Mouse (Mus musculus) lung, embryonic 15.5 days (tissue): ENCODE data around the gene Oaz1. TPM values are rescaled to one million over a fixed set of nuclear protein-coding genes. Genes with fewer than 3 reads are reported as not detected.

ENCODE experiments used
- ATAC-seq: fragments of 200-750 bp; cut with Nextera tagmentation; 2 replicates; pipeline ENCODE4 v1.8.0; 2017; ENCODE audit warnings: moderate number of reproducible peaks, borderline replicate concordance; ENCODE audit not compliant: low FRiP score, low TSS enrichment; ENCODE audit errors: extremely low read depth
- H3K27ac ChIP-seq: fragments of 300-500 bp; sonication (generic); 2 replicates; pipeline ENCODE4 v1.5.1; 2015; ENCODE audit warnings: moderate library complexity, mild to moderate bottlenecking, inconsistent platforms
- H3K27me3 ChIP-seq: fragments of 300-500 bp; sonication (generic); 2 replicates; pipeline ENCODE4 v1.6.1; 2015; ENCODE audit warnings: inconsistent platforms
- H3K36me3 ChIP-seq: fragments of 300-500 bp; sonication (generic); 2 replicates; pipeline ENCODE4 v1.6.1; 2015; ENCODE audit warnings: inconsistent platforms
- H3K4me1 ChIP-seq: fragments of 300-500 bp; sonication (generic); 2 replicates; pipeline ENCODE4 v1.6.1; 2015; ENCODE audit warnings: inconsistent platforms
- H3K4me2 ChIP-seq: fragments of 300-500 bp; sonication (generic); 2 replicates; pipeline ENCODE4 v1.6.1; 2015; ENCODE audit warnings: inconsistent platforms, mild to moderate bottlenecking, moderate library complexity
- H3K4me3 ChIP-seq: fragments of 300-500 bp; sonication (generic); 2 replicates; pipeline ENCODE4 v1.5.1; 2015; ENCODE audit warnings: mild to moderate bottlenecking, inconsistent platforms
- H3K9ac ChIP-seq: fragments of 300-500 bp; sonication (generic); 2 replicates; pipeline ENCODE4 v1.6.1; 2015; ENCODE audit warnings: inconsistent platforms
- H3K9me3 ChIP-seq: fragments of 300-500 bp; sonication (generic); 2 replicates; pipeline ENCODE4 v1.6.1; 2016; ENCODE audit warnings: inconsistent platforms
- WGBS: fragments of 180-500 bp; shearing (Covaris S2); methylation state at CpG from one replicate; pipeline ENCODE4 v1.1.7; 2015; 5-methylcytosine and 5-hydroxymethylcytosine counted together
- polyA plus RNA-seq: library from polyadenylated mRNA; unstranded; fragments of >200 nt; fragmentation: Nextera tagmentation; extraction: Ambion mirVana; gene quantifications from 2 replicates; pipeline ENCODE4 v1.2.1, GENCODE M21; 2015

The Oaz1 gene
- polyA plus RNA-seq, 1 experiment from 2014 or later: 1,965 TPM

DNA sequence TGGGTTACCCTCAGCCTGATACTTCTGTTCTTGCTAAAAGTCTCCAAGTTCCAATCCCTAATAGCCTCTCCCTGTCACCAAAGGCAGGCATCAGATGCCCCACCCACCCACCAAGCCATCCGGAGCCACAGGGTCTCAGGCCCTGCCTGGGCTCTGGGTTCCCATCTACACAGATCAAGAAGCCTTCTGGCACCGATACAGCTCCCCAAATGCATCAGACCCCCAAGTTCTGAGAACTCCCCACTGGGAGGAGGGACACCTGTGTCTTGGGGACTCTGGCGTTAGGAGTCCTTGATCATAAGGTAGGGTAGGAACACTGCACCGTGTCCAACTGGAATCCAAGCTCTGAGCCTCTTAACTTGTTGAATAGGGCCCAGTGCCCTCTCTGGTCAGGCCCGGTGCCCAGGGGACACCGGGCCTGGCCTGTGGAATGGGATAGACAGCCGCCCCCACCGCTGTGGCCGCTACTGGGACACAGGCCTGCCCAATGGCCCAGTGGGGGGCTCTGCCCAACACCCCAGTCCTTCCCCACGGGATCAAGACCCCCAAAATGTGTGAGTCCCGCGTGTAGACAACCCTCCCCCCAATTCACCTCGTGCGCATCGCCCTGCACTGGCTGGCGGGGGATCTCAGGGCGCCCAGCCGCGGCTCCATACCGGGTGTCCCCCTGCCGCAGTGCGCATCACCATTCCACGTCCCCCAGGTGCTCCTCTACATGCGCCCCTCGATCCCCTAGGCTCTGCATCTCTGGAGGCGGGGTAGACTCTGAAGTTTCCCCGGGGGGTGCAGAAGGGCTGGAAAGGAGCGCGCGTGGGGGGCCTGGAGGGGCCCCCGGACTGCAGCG is 16.9 kb downstream of the Oaz1 start:
- H3K27ac ChIP-seq: no peak overlapping the region
- ATAC-seq: no peak
- 8% methylated on average over 32 of the region's 32 CpGs for WGBS
- H3K9me3 ChIP-seq: no peaks in the 10 kb centered on the region
- H3K9ac ChIP-seq: 0 out of 2 replicates have a peak overlapping the region, but pooled peaks have one; percentile 19
- peak overlapping the region; percentile 38 for H3K4me3 ChIP-seq
- peaks cover 10% of the 10 kb centered on the region for H3K4me1 ChIP-seq
- peaks cover 60% of the 10 kb centered on the region for H3K27me3 ChIP-seq
- H3K36me3 ChIP-seq: no peaks in the 10 kb centered on the region
- peak overlapping the region; percentile 72 for H3K4me2 ChIP-seq

DNA sequence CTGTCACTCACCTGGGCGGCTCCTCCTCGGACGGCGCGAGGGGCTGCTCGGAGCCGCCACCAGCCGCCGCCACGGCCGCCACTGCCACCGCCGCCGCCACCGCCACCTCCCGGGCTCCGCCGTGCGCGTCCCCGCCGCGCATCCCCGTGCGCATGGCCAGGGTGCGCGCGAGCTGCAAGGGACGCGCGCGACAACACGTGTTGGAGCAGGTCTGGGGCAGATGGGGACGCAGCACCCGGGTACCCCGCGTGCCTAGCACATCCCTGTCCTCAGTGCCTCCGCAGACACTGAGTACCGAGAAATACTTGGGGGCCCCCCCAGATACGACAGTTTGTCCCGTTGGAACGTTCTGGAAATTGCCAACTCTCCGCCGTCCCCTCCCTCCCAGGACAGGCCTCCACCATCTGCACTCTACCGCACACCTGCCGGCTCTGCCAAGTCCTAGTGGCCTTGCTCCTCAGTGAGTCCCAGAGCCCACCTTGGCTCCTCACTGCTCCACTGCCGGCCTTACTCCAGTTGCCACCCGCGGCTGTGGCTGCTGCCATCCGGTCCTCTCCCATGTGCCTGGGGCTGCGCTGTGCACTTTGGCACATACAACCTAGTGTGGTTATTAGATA is 17.6 kb downstream of the Oaz1 start, which contains the start of gene Lingo3:
Gene Lingo3, minus strand, starts transcription at position 109 of the 617 bp plus-strand sequence.
- ATAC-seq: no peak
- WGBS: 3% methylated on average over 50 of the region's 51 CpGs
- Histone ChIP-seq H3K27ac (no peak within 1 kb of the TSS), H3K9ac (0 out of 2 replicates have a peak within 1 kb of the TSS, but pooled peaks have one; percentile 19), H3K27me3 (peaks cover 59% of the 10 kb centered on the region), H3K4me3 (peak within 1 kb of the TSS; percentile 38), H3K9me3 (no peaks in the 10 kb centered on the region), H3K36me3 (no peaks in the 10 kb centered on the region), H3K4me1 (peaks cover 14% of the 10 kb centered on the region), H3K4me2 (peak within 1 kb of the TSS; percentile 72)

DNA sequence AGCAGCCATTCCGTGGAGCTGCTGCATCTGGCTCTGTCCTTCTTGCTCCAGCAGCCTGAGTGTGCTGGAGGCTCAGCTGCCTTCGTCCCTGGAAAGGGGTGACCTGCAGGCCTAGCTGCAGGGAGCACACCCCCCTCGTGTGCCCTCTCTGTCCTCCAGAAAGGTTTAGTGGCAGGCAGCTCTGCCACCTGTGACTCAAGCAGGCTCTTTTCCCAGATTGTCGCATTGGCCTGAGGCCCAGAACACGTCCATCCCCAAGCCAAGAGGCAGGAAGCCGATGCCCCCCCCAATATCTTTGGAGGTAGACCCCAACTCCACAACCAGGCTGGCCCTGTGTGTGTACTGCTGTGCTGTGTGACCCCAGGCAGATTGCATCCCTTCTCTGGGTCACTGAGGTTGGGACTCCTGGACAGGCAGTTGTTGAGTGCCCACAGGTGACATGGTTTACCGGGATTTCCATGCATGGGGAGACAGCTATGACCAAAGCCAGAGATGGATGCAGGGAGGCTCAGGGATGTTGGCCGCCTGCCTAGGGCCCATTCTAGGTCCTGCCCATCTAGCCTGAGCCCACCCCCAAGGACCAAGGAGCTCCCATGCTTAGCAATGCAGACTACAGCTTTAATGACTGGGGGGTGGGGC is 18.7 kb downstream of the Oaz1 start:
- H3K9ac ChIP-seq: no peak overlapping the region
- no peak overlapping the region for H3K27ac ChIP-seq
- ATAC-seq: no peak
- peaks cover 53% of the 10 kb centered on the region for H3K27me3 ChIP-seq
- no peak overlapping the region for H3K4me2 ChIP-seq
- no peaks in the 10 kb centered on the region for H3K9me3 ChIP-seq
- H3K4me1 ChIP-seq: peaks cover 14% of the 10 kb centered on the region
- H3K4me3 ChIP-seq: no peak overlapping the region
- 53% methylated on average over 8 of the region's 8 CpGs for WGBS
- no peaks in the 10 kb centered on the region for H3K36me3 ChIP-seq

DNA sequence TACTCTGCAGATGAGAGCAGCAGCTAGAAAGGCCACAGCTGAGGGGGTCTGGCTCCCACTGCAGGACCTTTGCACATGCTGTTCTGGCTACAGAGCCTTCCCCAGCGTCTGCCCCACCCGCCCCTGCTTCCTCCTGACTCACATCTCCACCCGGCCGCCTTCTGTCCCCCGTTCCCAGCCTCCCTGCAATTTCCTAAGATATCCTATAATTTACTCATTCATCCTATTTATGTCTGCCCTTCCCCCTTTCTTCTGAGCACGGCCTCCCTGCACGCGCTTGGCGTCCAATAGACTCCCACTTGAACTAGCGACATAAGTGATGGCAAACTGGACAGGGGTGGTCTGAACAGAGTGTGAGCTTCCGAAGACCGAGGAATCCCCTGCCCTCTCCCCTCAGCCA is 19.3 kb downstream of the Oaz1 start:
- Histone ChIP-seq H3K4me2 (no peak overlapping the region), H3K36me3 (no peaks in the 10 kb centered on the region), H3K9ac (no peak overlapping the region), H3K4me3 (no peak overlapping the region), H3K27me3 (peaks cover 53% of the 10 kb centered on the region), H3K4me1 (peaks cover 14% of the 10 kb centered on the region), H3K27ac (no peak overlapping the region), H3K9me3 (no peaks in the 10 kb centered on the region)
- WGBS: 54% methylated on average over 12 of the region's 12 CpGs
- ATAC-seq: no peak

DNA sequence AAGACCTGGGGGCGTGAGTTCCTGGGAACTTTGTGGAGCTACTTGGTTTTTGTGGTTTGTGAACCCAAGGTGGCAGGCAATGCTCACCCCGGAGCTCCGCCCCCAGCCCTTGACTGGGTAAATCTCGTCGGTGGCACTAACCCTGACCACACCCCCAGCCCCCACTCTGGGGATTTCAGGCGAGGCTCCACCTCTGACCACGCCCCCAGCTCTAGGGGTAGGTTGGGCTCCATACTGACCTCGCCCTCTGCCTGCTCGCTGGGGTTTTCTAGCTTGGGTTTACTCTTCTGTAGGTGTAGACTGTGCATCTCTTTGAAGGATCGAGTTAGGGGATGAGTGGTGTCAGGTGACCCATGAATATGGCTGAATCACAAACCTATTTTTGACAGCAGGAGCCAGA is 22.1 kb downstream of the Oaz1 start:
- no peak overlapping the region for H3K27ac ChIP-seq
- no peak overlapping the region for H3K4me2 ChIP-seq
- peaks cover 20% of the 10 kb centered on the region for H3K36me3 ChIP-seq
- no peaks in the 10 kb centered on the region for H3K9me3 ChIP-seq
- no peak overlapping the region for H3K4me3 ChIP-seq
- peak; percentile 36; the same call in 1 of the 2 replicates for ATAC-seq
- 9% methylated on average over 10 of the region's 10 CpGs for WGBS
- H3K4me1 ChIP-seq: peaks cover 13% of the 10 kb centered on the region
- no peak overlapping the region for H3K9ac ChIP-seq
- peaks cover 29% of the 10 kb centered on the region for H3K27me3 ChIP-seq

DNA sequence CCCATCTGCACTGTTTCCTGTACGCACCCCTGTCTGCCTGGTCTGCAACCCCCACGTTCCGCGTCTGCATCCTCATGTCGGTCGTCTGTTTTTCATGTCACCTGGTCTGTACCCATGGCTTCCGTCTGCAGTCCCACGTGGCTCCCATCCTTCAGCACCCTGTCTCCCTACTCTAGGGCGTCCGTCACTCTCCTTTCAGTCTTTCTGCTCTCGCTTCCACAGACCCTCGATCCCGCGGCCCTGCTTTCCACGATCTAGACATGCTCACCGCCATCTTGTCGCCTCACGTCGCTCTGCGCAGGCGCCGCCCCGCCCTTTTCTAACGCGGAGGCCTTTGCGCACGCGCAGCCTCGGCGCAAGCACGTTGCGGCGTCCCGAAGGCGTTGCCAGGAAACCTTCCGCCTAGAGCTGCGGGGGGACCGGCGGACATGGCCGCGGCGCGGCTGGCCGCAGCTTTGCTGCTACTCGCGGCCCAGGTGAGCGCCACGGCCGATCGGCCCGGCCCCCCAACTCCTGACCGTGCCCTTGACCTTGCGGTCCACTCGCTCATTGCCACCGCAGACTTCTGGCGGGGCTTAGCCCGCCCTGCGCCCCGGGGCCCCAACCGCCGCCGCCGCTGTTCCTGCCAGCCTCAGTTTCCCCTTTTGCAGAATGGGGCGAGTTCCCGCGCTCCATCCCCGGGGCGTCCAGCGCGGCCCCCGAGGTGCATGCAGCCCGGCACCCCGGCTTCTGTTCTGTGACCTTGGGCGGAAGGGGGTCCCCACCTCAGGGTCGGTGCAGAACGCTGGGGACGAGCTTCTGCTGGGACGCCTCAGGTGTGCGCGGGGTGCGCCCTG is 28.7 kb downstream of the Oaz1 start, which contains the start of the genes Lsm7 and Sppl2b:
Gene Lsm7, minus strand, starts transcription at position 297 of the 836 bp plus-strand sequence.
Gene Sppl2b, plus strand, starts transcription at position 363 of the 836 bp plus-strand sequence.
- under 1% methylated on average over 81 of the region's 81 CpGs for WGBS
- Histone ChIP-seq H3K27me3 (no peaks in the 10 kb centered on the region), H3K27ac (no peak within 1 kb of the TSS), H3K4me1 (peaks cover 43% of the 10 kb centered on the region), H3K36me3 (peaks cover 20% of the 10 kb centered on the region), H3K9ac (peak within 1 kb of the TSS; percentile 79), H3K9me3 (no peaks in the 10 kb centered on the region), H3K4me2 (peak within 1 kb of the TSS; percentile 99), H3K4me3 (peak within 1 kb of the TSS; percentile 78)
- ATAC-seq: peak; percentile 74

DNA sequence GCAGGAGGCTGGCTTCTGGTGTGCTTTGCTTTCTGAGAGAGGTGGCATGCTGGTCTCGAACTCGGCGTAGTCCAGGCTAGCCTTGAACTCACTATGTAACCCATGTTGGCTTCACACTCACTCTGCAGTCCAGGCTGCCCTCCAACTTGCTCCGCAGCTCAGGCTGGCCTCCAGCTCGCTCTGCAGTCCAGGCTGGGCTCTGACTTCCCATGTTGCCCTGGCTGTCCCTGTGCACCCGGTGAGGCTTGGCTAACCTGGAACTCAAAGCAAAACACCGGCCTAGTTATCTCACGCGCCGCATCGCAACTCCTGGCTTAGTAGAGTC is 29.3 kb downstream of the Oaz1 start:
- Histone ChIP-seq H3K9ac (peak overlapping the region; percentile 79), H3K27me3 (no peaks in the 10 kb centered on the region)
- ATAC-seq: no peak

DNA sequence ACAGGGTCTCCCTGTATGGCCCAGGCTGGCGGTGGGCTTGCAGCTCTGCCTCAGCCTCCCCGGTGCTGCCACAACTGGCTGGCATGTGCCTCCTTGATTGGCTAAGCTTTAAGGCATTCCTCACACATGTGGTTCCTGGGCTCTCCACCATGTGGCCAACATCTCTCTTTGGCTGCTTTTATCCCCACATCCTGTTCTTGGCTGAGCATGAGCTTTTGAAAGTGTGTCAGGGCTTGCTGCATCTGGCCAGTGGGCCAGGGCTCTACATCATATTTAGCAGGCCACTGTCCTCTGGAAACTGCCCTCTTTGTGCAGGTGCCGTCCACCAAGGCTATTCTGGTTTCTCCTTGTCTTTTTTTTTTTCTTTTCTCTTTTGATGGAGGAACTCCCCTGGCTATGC is 29.8 kb downstream of the Oaz1 start:
- Histone ChIP-seq H3K9me3 (no peaks in the 10 kb centered on the region), H3K4me3 (peak overlapping the region; percentile 78), H3K4me2 (peak overlapping the region; percentile 99), H3K4me1 (peaks cover 43% of the 10 kb centered on the region), H3K27ac (no peak overlapping the region), H3K36me3 (peaks cover 18% of the 10 kb centered on the region), H3K27me3 (no peaks in the 10 kb centered on the region), H3K9ac (peak overlapping the region; percentile 79)
- WGBS: 39% methylated on average over 3 of the region's 3 CpGs
- no peak for ATAC-seq

More for the DNA sequence above, 29.3 kb downstream of the Oaz1 start:
- peaks cover 20% of the 10 kb centered on the region for H3K36me3 ChIP-seq
- H3K4me2 ChIP-seq: peak overlapping the region; percentile 99
- peak overlapping the region; percentile 78 for H3K4me3 ChIP-seq
- 16% methylated on average over 11 of the region's 11 CpGs for WGBS
- H3K4me1 ChIP-seq: peaks cover 43% of the 10 kb centered on the region
- no peaks in the 10 kb centered on the region for H3K9me3 ChIP-seq
- no peak overlapping the region for H3K27ac ChIP-seq

DNA sequence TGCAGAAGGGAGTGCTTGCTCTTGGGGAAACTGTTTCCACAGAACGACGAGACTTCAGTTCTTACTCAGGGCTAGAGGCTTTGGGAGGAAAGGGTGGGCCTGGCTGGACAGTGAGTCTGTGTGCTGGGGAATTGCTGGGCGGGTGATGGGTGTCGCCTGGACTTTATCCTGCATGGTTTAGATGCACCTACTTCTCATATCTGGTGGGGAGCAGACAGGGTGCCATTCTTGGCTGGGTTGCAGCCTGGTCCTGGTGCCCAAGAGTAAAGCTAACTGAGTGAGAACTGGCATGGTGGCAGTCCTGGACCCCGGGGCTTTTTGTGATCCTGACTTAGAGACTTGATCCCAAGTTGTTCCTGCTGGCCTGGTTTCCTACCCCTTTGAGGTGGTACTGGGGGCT is 30.5 kb downstream of the Oaz1 start:
- H3K9ac ChIP-seq: peak overlapping the region; percentile 79; the same call in 1 of the 2 replicates
- 65% methylated on average over 5 of the region's 5 CpGs for WGBS
- no peak for ATAC-seq
- peaks cover 43% of the 10 kb centered on the region for H3K4me1 ChIP-seq
- H3K27me3 ChIP-seq: no peaks in the 10 kb centered on the region
- H3K27ac ChIP-seq: peak overlapping the region; percentile 63; the same call in 1 of the 2 replicates
- H3K9me3 ChIP-seq: no peaks in the 10 kb centered on the region
- peak overlapping the region; percentile 99; the same call in 1 of the 2 replicates for H3K4me2 ChIP-seq
- peaks cover 18% of the 10 kb centered on the region for H3K36me3 ChIP-seq
- H3K4me3 ChIP-seq: no peak overlapping the region; the same call in 1 of the 2 replicates

DNA sequence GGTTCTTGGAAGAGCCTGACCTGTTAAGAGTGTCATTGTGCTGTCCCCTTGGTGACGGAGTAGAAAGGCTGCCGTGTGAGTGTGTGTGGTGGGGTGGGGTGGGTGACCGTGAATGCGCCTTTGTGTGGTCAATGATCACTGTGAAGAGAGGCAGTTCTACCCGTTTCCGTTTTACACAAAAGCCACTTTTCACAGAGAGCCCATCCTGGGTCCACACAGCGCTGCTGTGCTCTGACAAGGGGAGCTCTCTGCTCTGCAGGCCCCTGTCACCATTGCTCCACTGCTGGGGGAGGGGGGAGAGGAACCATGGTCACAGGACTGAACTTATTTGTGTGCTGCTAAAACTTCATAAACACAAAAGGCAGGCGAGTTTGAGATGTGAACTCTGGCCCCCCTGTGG is 30.9 kb downstream of the Oaz1 start:
- H3K4me2 ChIP-seq: no peak overlapping the region
- WGBS: 54% methylated on average over 8 of the region's 8 CpGs
- no peak for ATAC-seq
- H3K36me3 ChIP-seq: peaks cover 13% of the 10 kb centered on the region
- H3K9me3 ChIP-seq: no peaks in the 10 kb centered on the region
- H3K27ac ChIP-seq: peak overlapping the region; percentile 63
- H3K9ac ChIP-seq: no peak overlapping the region
- no peak overlapping the region for H3K4me3 ChIP-seq
- H3K4me1 ChIP-seq: peaks cover 43% of the 10 kb centered on the region
- no peaks in the 10 kb centered on the region for H3K27me3 ChIP-seq

DNA sequence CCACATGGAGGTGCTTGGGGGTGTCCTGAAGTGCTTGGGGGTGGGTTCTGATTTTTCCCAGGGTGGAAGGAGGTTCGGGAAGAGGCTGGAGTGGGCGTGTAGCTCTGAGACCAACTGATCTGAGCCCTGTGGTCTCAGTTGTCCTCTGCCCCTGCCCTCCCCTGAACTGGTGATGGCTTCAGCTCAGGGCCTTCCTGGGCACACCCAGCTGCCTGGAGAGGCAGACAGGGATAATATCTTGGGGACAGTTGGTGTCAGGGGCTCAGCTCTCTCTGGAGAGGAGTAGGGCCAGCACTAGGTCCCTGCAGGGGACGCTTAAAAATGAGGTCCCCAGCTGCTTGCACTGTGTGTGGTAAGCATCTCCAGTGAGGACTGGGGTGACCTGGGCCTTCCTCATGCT is 31.4 kb downstream of the Oaz1 start:
- H3K36me3 ChIP-seq: peaks cover 14% of the 10 kb centered on the region
- WGBS: 42% methylated on average over 3 of the region's 3 CpGs
- no peak overlapping the region for H3K4me2 ChIP-seq
- ATAC-seq: no peak; the same call in 1 of the 2 replicates
- H3K4me1 ChIP-seq: peaks cover 43% of the 10 kb centered on the region
- H3K9ac ChIP-seq: no peak overlapping the region; the same call in 1 of the 2 replicates
- no peaks in the 10 kb centered on the region for H3K9me3 ChIP-seq
- peak overlapping the region; percentile 63 for H3K27ac ChIP-seq
- H3K4me3 ChIP-seq: no peak overlapping the region
- no peaks in the 10 kb centered on the region for H3K27me3 ChIP-seq
